Mouse (Mus musculus) heart, embryonic 10.5 days (tissue): ENCODE measurements around the gene Mad1l1. TPM values are rescaled to one million over a fixed set of nuclear protein-coding genes. Genes with fewer than 3 reads are reported as not detected.

Source experiments
- DNase-seq: peaks from one replicate; pipeline ENCODE4 v3.0.0-alpha.2; 2017; ENCODE audit warnings: low spot score
- H3K27ac ChIP-seq: fragments of 300-500 bp; sonication (generic); 2 replicates; pipeline ENCODE4 v1.5.1; 2016; ENCODE audit warnings: mild to moderate bottlenecking
- H3K27me3 ChIP-seq: fragments of 300-500 bp; sonication (generic); 2 replicates; pipeline ENCODE4 v1.6.1; 2016; ENCODE audit warnings: mild to moderate bottlenecking; ENCODE audit not compliant: poor library complexity, insufficient read depth, severe bottlenecking
- H3K36me3 ChIP-seq: fragments of 300-500 bp; sonication (generic); 2 replicates; pipeline ENCODE4 v1.6.1; 2016; ENCODE audit warnings: mild to moderate bottlenecking, moderate library complexity
- H3K4me1 ChIP-seq: fragments of 300-500 bp; sonication (generic); 2 replicates; pipeline ENCODE4 v1.6.1; 2016; ENCODE audit warnings: mild to moderate bottlenecking
- H3K4me3 ChIP-seq: fragments of 300-500 bp; sonication (generic); 2 replicates; pipeline ENCODE4 v1.5.1; 2016; ENCODE audit warnings: mild to moderate bottlenecking, moderate library complexity
- H3K9me3 ChIP-seq: fragments of 300-500 bp; sonication (generic); 2 replicates; pipeline ENCODE4 v1.6.1; 2016; ENCODE audit warnings: mild to moderate bottlenecking, moderate library complexity
- WGBS: fragments of 180-500 bp; shearing (Covaris S2); methylation state at CpG from one replicate; pipeline ENCODE4 v1.1.7; 2016; 5-methylcytosine and 5-hydroxymethylcytosine counted together
- polyA plus RNA-seq: library from polyadenylated mRNA; unstranded; fragments of >200 nt; fragmentation: Nextera tagmentation; extraction: Ambion mirVana; gene quantifications from 2 replicates; pipeline ENCODE4 v1.2.1, GENCODE M21; 2016

The Mad1l1 gene
- polyA plus RNA-seq, 1 experiment from 2014 or later: 43.5 TPM

- 57% methylated on average over 1 of the region's 1 CpGs for WGBS
- H3K36me3 ChIP-seq: no peaks in the 10 kb centered on the region
- peaks cover 8% of the 10 kb centered on the region for H3K4me1 ChIP-seq
- no peak overlapping the region for H3K4me3 ChIP-seq
- H3K9me3 ChIP-seq: no peaks in the 10 kb centered on the region
- H3K27me3 ChIP-seq: peaks cover 8% of the 10 kb centered on the region; the same call in 1 of the 2 replicates
- no peak overlapping the region for H3K27ac ChIP-seq
- no peak for DNase-seq
Measured at GRCm38 (mm10) chr5:140201109-140201508, 120.2 kb downstream of the Mad1l1 start.

GRCm38 (mm10) chr5:140197705-140198104 is 123.6 kb downstream of the Mad1l1 start:
- no peak overlapping the region for H3K27ac ChIP-seq
- peak; percentile 81 for DNase-seq
- WGBS: 37% methylated on average over 4 of the region's 4 CpGs
- peaks cover 10% of the 10 kb centered on the region; the same call in 1 of the 2 replicates for H3K36me3 ChIP-seq
- H3K9me3 ChIP-seq: no peaks in the 10 kb centered on the region
- peaks cover 5% of the 10 kb centered on the region; the same call in 1 of the 2 replicates for H3K27me3 ChIP-seq
- H3K4me3 ChIP-seq: no peak overlapping the region
- H3K4me1 ChIP-seq: peaks cover 16% of the 10 kb centered on the region; the same call in 1 of the 2 replicates

- no peaks in the 10 kb centered on the region for H3K9me3 ChIP-seq
- peaks cover 19% of the 10 kb centered on the region; the same call in 1 of the 2 replicates for H3K36me3 ChIP-seq
- peaks cover 16% of the 10 kb centered on the region; the same call in 1 of the 2 replicates for H3K4me1 ChIP-seq
- 82% methylated on average over 3 of the region's 3 CpGs for WGBS
- H3K4me3 ChIP-seq: no peak overlapping the region
- H3K27ac ChIP-seq: no peak overlapping the region
- 0 out of 2 replicates have a peak, but pooled peaks cover 3% of the 10 kb centered on the region for H3K27me3 ChIP-seq
- DNase-seq: no peak
Measured at GRCm38 (mm10) chr5:140196446-140196845, 124.9 kb downstream of the Mad1l1 start.

GRCm38 (mm10) chr5:140194173-140194572 is 127.2 kb downstream of the Mad1l1 start:
- 78% methylated on average over 11 of the region's 11 CpGs for WGBS
- Histone ChIP-seq H3K4me1 (peaks cover 13% of the 10 kb centered on the region; the same call in 1 of the 2 replicates), H3K27ac (no peak overlapping the region), H3K36me3 (peaks cover 19% of the 10 kb centered on the region; the same call in 1 of the 2 replicates), H3K27me3 (no peaks in the 10 kb centered on the region), H3K9me3 (no peaks in the 10 kb centered on the region), H3K4me3 (no peak overlapping the region)
- DNase-seq: no peak

- H3K36me3 ChIP-seq: peaks cover 19% of the 10 kb centered on the region; the same call in 1 of the 2 replicates
- DNase-seq: no peak
- H3K9me3 ChIP-seq: no peaks in the 10 kb centered on the region
- H3K4me3 ChIP-seq: no peak overlapping the region
- H3K4me1 ChIP-seq: peaks cover 13% of the 10 kb centered on the region; the same call in 1 of the 2 replicates
- WGBS: 86% methylated on average over 4 of the region's 4 CpGs
- no peak overlapping the region for H3K27ac ChIP-seq
- H3K27me3 ChIP-seq: no peaks in the 10 kb centered on the region
Measured at GRCm38 (mm10) chr5:140191539-140191938, 129.8 kb downstream of the Mad1l1 start.

- Histone ChIP-seq H3K27ac (no peak overlapping the region), H3K4me1 (no peaks in the 10 kb centered on the region), H3K4me3 (no peak overlapping the region), H3K9me3 (no peaks in the 10 kb centered on the region), H3K36me3 (no peaks in the 10 kb centered on the region), H3K27me3 (no peaks in the 10 kb centered on the region)
- no peak for DNase-seq
- 89% methylated on average over 4 of the region's 4 CpGs for WGBS
Measured at GRCm38 (mm10) chr5:140186351-140186750, 135.0 kb downstream of the Mad1l1 start.

- no peaks in the 10 kb centered on the region for H3K36me3 ChIP-seq
- no peak overlapping the region for H3K4me3 ChIP-seq
- no peaks in the 10 kb centered on the region for H3K27me3 ChIP-seq
- H3K4me1 ChIP-seq: no peaks in the 10 kb centered on the region
- 91% methylated on average over 6 of the region's 6 CpGs for WGBS
- H3K9me3 ChIP-seq: no peaks in the 10 kb centered on the region
- no peak overlapping the region for H3K27ac ChIP-seq
- no peak for DNase-seq
Measured at GRCm38 (mm10) chr5:140185757-140186156, 135.6 kb downstream of the Mad1l1 start.

- Histone ChIP-seq H3K9me3 (no peaks in the 10 kb centered on the region), H3K27ac (no peak overlapping the region), H3K4me1 (peaks cover 6% of the 10 kb centered on the region), H3K27me3 (no peaks in the 10 kb centered on the region), H3K4me3 (no peak overlapping the region), H3K36me3 (no peaks in the 10 kb centered on the region)
- no peak for DNase-seq
- WGBS: 79% methylated on average over 7 of the region's 7 CpGs
Measured at GRCm38 (mm10) chr5:140183387-140183786, 138.0 kb downstream of the Mad1l1 start.

GRCm38 (mm10) chr5:140182351-140182750 is 139.0 kb downstream of the Mad1l1 start:
- H3K4me1 ChIP-seq: peaks cover 14% of the 10 kb centered on the region
- WGBS: 94% methylated on average over 4 of the region's 4 CpGs
- no peak for DNase-seq

GRCm38 (mm10) chr5:140180016-140180415 is 141.3 kb downstream of the Mad1l1 start:
- no peak overlapping the region for H3K4me3 ChIP-seq
- H3K4me1 ChIP-seq: peaks cover 15% of the 10 kb centered on the region
- WGBS: 93% methylated on average over 5 of the region's 5 CpGs
- H3K36me3 ChIP-seq: no peaks in the 10 kb centered on the region
- no peaks in the 10 kb centered on the region for H3K27me3 ChIP-seq
- no peak overlapping the region for H3K27ac ChIP-seq
- DNase-seq: no peak
- no peaks in the 10 kb centered on the region for H3K9me3 ChIP-seq

More at GRCm38 (mm10) chr5:140182351-140182750, 139.0 kb downstream of the Mad1l1 start:
- Histone ChIP-seq H3K27ac (no peak overlapping the region), H3K27me3 (no peaks in the 10 kb centered on the region), H3K9me3 (no peaks in the 10 kb centered on the region), H3K36me3 (no peaks in the 10 kb centered on the region), H3K4me3 (no peak overlapping the region)

- Histone ChIP-seq H3K4me3 (no peak overlapping the region), H3K27me3 (no peaks in the 10 kb centered on the region), H3K36me3 (no peaks in the 10 kb centered on the region), H3K27ac (peak overlapping the region; percentile 81), H3K4me1 (peaks cover 17% of the 10 kb centered on the region), H3K9me3 (no peaks in the 10 kb centered on the region)
- DNase-seq: no peak
- WGBS: 38% methylated on average over 10 of the region's 10 CpGs
Measured at GRCm38 (mm10) chr5:140178058-140178690, 143.2 kb downstream of the Mad1l1 start.

GRCm38 (mm10) chr5:140177582-140177981 is 143.8 kb downstream of the Mad1l1 start:
- H3K27me3 ChIP-seq: no peaks in the 10 kb centered on the region
- WGBS: 81% methylated on average over 8 of the region's 8 CpGs
- H3K36me3 ChIP-seq: no peaks in the 10 kb centered on the region
- peaks cover 17% of the 10 kb centered on the region for H3K4me1 ChIP-seq
- no peak overlapping the region for H3K4me3 ChIP-seq
- DNase-seq: no peak
- H3K9me3 ChIP-seq: no peaks in the 10 kb centered on the region
- no peak overlapping the region for H3K27ac ChIP-seq

- Histone ChIP-seq H3K9me3 (no peaks in the 10 kb centered on the region), H3K27ac (no peak overlapping the region), H3K4me3 (no peak overlapping the region), H3K36me3 (no peaks in the 10 kb centered on the region), H3K27me3 (no peaks in the 10 kb centered on the region), H3K4me1 (peaks cover 17% of the 10 kb centered on the region)
- 45% methylated on average over 3 of the region's 3 CpGs for WGBS
- no peak for DNase-seq
Measured at GRCm38 (mm10) chr5:140176370-140176769, 145.0 kb downstream of the Mad1l1 start.
